Mouse (Mus musculus) olfactory bulb, adult 2 months (tissue): ENCODE data around the gene Myzap.

Experiments used
- CTCF ChIP-seq: fragments of 200-500 bp; IDR thresholded peaks from 2 replicates; pipeline ENCODE4 v1.5.1; 2012; ENCODE audit warnings: low read depth, mild to moderate bottlenecking, low read length, moderate library complexity; ENCODE audit not compliant: insufficient read depth
- POLR2A ChIP-seq: fragments of 200-500 bp; IDR thresholded peaks from 2 replicates; pipeline ENCODE4 v1.6.1; 2012; ENCODE audit warnings: mild to moderate bottlenecking, low read depth, low read length, moderate library complexity; ENCODE audit not compliant: insufficient read depth

DNA sequence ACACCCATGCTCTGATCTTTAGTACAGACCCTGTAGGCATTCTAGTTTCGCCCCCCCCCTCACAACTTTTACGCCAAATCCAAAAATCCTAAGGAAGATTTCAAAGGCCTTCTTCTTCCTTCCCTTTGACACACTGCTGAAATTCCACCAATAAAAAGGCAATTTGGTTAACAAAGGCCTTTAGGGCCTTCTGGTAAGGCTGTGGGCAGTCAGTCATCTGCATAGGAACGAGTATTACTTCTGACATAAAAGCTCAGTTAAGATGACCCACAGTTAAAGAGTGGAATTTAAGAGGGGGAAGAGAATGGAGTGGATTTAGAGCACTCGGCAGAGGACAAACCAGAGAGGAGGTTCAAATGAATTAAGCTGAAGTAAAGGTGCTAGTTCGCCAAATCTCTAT lies 98.4 kb downstream of the Myzap start:
- TF ChIP-seq CTCF: no peak
- no peak for TF ChIP-seq POLR2A
